Mouse (Mus musculus) E14TG2a.4 (cell line): ENCODE measurements at regions not wholly inside any gene's neighbourhood (a gene's known extent, or its start where the extent isn't known, plus 50 kb on each side); places are given as distances from the start of the nearest gene placed in this dataset.

ENCODE experiments used
- CTCF ChIP-seq: conservative IDR thresholded peaks from 2 replicates; pipeline ENCODE4 v1.5.1; 2014; ENCODE audit warnings: low read length
- NANOG ChIP-seq: IDR thresholded peaks from 2 replicates; pipeline ENCODE4 v1.6.1; 2014; ENCODE audit warnings: borderline replicate concordance, low read length, mixed read lengths
- POU5F1 ChIP-seq: IDR thresholded peaks from 2 replicates; pipeline ENCODE4 v1.6.1; 2014; ENCODE audit warnings: low read length, borderline replicate concordance

- TF ChIP-seq CTCF (no peak), NANOG (no peak), POU5F1 (no peak)
These were observed 55.0 kb upstream of the Hephl1 start for GRCm38 (mm10) chr9:15166896-15167295.
